Mouse (Mus musculus) forebrain, embryonic 14.5 days (tissue): ENCODE results near the gene Fam161a. TPM values are rescaled to one million over a fixed set of nuclear protein-coding genes. Genes with fewer than 3 reads are reported as not detected.

ENCODE experiments used
- polyA plus RNA-seq: library from polyadenylated mRNA; unstranded; fragments of >200 nt; fragmentation: Nextera tagmentation; extraction: Ambion mirVana; gene quantifications from 2 replicates; pipeline ENCODE4 v1.2.1, GENCODE M21; 2014

The Fam161a gene
- polyA plus RNA-seq, 1 experiment from 2014 or later = 3.2 TPM

Other genes with a start within 250 kb of the Fam161a start
- gene B3gnt2, start 146.6 kb upstream of the Fam161a start, polyA plus RNA-seq = 2.3 and 3.8 TPM in 2 replicates
- 4.7 and 5.6 TPM in 2 replicates for gene Zrsr1, start 35.5 kb upstream of the Fam161a start, polyA plus RNA-seq
- gene Gm28048, start 25.4 kb upstream of the Fam161a start, polyA plus RNA-seq = 4.0 and 4.3 TPM in 2 replicates
- gene Commd1, start 25.1 kb upstream of the Fam161a start, polyA plus RNA-seq = 285 and 304 TPM in 2 replicates
- gene Cct4, start 17.0 kb upstream of the Fam161a start, polyA plus RNA-seq = 378 and 395 TPM in 2 replicates
- 94.5 and 114 TPM in 2 replicates for gene Xpo1, start 248.5 kb downstream of the Fam161a start, polyA plus RNA-seq